Mouse (Mus musculus): ENCODE measurements around the gene Znrd1.
"Not testable (repeated sequence)": the region's sequence is repeated elsewhere in the genome, so short reads cannot be mapped to it uniquely, and the experiment has no call there.

Znrd1 gene

GRCm38 (mm10) chr17:36957999-36958743, at the start of gene Znrd1, which contains the start of gene Znrd1as:
TSS of gene Znrd1 (minus strand) at chr17:36958559.
TSS of gene Znrd1as (plus strand) at chr17:36958592.
- peak; percentile 98 for DNase-seq

GRCm38 (mm10) chr17:37003366-37003765, 45.0 kb upstream of the Znrd1 start:
- no peak for DNase-seq

- peak; percentile 83 for DNase-seq
Measured at GRCm38 (mm10) chr17:37002364-37003330, 44.3 kb upstream of the Znrd1 start.

GRCm38 (mm10) chr17:37000863-37001262, 42.5 kb upstream of the Znrd1 start, which contains the start of gene Zfp57:
TSS of gene Zfp57 (plus strand) at chr17:37001163.
- DNase-seq = no peak

GRCm38 (mm10) chr17:36998477-36998876, 40.1 kb upstream of the Znrd1 start:
- no peak for DNase-seq

GRCm38 (mm10) chr17:36997033-36997735, 38.8 kb upstream of the Znrd1 start:
- DNase-seq = peak; percentile 83

GRCm38 (mm10) chr17:36995448-36995847, 37.1 kb upstream of the Znrd1 start:
- DNase-seq = no peak

GRCm38 (mm10) chr17:36994528-36994927, 36.2 kb upstream of the Znrd1 start:
- DNase-seq = no peak

- DNase-seq = no peak
Measured at GRCm38 (mm10) chr17:36993770-36994325, 35.5 kb upstream of the Znrd1 start.

GRCm38 (mm10) chr17:36992336-36993104, 34.2 kb upstream of the Znrd1 start:
- DNase-seq = no peak

GRCm38 (mm10) chr17:36990630-36991029, 32.3 kb upstream of the Znrd1 start:
- not testable (repeated sequence) for DNase-seq

- DNase-seq = no peak
Measured at GRCm38 (mm10) chr17:36989437-36989836, 31.1 kb upstream of the Znrd1 start, which contains the start of gene H2-M5. TSS of gene H2-M5 (minus strand) at chr17:36989537.

GRCm38 (mm10) chr17:36988475-36988874, 30.1 kb upstream of the Znrd1 start:
- DNase-seq = no peak

- no peak for DNase-seq
Measured at GRCm38 (mm10) chr17:36982253-36983155, 24.1 kb upstream of the Znrd1 start.

- DNase-seq = no peak
Measured at GRCm38 (mm10) chr17:36981845-36982244, 23.5 kb upstream of the Znrd1 start.

GRCm38 (mm10) chr17:36981221-36981813, 23.0 kb upstream of the Znrd1 start, which contains the start of gene 2410137M14Rik:
TSS of gene 2410137M14Rik (minus strand) at chr17:36981237.
- no peak for DNase-seq

GRCm38 (mm10) chr17:36973271-36973787, 15.0 kb upstream of the Znrd1 start:
- no peak for DNase-seq

- DNase-seq = no peak
Measured at GRCm38 (mm10) chr17:36972791-36973190, 14.4 kb upstream of the Znrd1 start.

- no peak for DNase-seq
Measured at GRCm38 (mm10) chr17:36971172-36971850, 13.0 kb upstream of the Znrd1 start.
